Mouse (Mus musculus): ENCODE measurements around the gene Rhcg.

The Rhcg gene

GRCm38 (mm10) chr7:79617418-79617817 is at the start of gene Rhcg:
Rhcg (minus strand) TSS chr7:79617657.
- no peak for DNase-seq

DNA sequence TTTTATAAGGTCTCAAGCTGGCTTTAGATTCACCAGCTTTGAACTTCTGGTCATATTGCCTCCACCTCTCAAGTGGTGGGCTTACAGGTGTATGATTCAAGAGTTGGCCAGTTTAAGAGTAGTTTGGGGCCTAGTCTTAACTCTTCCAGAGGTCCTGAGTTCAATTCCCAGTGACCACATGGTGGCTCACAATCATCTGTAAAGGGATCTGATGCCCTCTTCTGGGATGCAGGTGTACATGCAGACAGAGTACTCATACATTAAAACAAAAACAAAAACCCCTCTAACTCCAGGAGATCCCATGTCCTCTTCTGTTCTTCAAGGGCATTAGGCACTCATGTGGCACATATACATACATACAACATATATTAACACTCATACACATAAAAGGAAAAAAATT is 49.2 kb upstream of the Rhcg start:
- DNase-seq: no peak

DNA sequence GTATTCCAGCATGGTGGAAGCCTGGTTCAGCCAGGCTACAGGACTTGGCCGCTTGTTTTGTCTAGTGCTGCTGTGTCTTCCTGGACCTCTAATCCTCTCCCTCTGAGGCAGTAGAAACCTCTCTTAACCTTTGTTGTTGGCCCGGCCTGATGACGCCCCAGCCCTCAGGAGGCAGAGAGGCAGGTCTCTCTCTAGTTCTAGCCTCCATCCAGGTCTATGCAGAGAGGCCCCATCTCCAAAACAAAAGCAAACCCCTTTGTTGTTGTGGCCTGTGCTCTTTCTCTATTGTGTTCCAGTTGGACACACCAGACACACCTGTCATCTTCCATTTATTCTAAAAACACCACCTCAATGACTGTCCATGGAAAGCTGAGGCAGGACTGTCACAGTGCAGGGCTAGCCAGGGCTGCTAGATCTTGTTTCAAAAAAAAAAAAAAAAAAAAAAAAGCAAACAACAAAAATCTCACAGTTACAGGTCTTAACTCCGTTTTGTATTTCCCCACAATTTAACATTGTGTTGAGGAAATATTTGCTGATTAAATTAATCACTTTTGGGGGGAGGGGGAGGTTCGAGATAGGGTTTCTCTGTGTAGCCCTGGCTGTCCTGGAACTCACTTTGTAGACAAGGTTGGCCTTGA is 43.9 kb upstream of the Rhcg start:
- no peak for DNase-seq

DNA sequence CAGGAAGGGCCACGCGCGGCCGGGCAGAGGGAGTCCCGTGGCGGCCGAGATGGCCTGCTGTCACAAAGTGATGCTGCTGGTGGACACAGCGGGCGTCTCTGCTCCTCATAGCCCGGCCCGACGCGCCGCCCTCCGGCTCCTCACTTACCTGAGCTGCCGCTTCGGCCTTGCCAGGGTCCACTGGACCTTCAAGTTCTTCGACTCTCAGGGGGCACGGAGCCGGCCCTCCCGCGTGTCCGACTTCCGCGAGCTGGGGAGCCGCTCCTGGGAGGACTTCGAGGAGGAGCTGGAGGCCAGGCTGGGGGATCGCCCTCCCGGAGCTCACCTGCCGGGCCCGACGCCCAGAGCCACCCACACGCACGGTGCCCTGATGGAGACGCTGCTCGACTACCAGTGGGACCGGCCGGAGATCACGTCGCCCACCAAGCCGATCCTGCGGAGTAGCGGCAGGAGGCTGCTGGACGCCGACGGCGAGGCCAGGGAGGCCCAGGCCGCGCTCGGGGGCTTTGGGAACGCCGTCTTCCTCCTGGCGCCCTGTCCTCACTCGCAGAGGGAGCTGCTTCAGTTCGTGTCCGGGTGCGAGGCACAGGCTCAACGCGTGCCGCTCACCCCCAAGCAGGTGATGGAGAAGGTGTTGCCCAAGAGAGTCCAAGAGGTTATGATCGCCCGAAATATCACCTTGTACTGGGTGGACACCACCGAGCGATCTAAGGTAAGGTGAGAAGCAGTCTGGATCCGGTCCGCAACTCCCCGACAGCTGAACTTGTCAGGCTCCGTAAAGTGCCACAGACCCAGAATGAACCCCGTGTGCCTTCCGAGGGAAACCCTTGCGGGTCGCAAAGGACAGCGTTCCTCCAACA is 43.1 kb upstream of the Rhcg start:
- no peak for DNase-seq

GRCm38 (mm10) chr7:79659578-79660290 is 42.3 kb upstream of the Rhcg start, which contains the start of gene Ticrr:
Ticrr (plus strand) TSS chr7:79660196.
- DNase-seq: peak; percentile 95

DNA sequence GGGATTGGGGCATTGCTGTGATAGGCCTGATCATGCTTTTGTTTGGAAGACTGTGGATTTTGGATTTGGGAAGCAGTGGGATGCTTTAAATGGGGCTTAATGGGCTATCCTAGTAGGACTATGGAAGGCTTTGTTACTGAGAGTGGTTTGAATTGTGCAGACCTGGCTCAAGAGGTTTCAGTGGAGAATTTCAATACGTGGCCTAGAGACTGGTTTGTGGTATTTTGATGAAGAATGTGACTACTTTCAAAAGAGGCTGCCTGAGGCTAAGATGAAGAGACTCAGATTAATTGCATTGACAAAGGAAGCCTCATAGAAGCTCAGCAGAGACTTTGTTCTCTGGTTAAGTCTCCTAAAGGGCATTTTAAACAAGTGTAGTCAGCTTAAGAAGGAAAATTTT is 37.1 kb upstream of the Rhcg start:
- no peak for DNase-seq

- no peak for DNase-seq
Measured at GRCm38 (mm10) chr7:79654185-79654584, 36.7 kb upstream of the Rhcg start.

DNA sequence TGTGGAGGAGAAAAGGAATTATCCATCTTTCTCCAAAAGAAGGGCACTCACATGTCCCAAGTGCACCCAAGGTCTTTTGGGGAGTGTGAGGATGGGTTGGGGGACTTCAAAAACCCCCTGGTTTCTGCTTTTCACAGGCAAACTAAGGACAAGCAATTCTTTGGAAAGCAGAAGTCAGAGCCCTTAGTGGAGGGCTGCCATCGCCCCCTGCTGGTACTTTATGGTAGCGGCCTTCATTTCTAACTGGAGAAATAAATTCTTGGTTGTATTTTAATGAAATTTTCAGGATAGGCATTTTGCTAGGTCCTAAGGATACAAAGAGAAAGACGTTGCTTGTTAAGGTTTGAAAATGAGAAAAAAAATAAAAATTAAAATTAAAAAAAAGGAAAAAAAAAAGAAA is 31.5 kb upstream of the Rhcg start:
- peak; percentile 50 for DNase-seq

DNA sequence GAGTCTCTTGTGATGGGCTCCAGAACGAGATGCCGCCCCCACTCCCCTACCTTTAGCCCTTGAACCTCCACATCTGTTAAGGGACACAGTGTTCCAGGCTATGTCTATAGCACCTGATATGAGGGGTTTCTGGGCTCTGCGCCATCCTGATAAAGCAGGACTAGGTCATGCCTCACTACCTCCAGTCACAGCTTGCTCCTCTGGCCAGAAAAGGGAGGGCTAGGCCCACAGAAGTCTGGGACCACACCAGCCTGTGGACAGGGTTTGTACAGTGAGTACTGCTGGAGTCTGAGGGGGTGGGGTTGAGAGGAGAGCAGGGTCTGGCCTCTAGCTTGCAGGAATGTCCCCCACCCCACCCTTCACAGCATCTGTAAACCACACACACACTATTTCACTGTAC is 29.8 kb upstream of the Rhcg start:
- DNase-seq: no peak

DNA sequence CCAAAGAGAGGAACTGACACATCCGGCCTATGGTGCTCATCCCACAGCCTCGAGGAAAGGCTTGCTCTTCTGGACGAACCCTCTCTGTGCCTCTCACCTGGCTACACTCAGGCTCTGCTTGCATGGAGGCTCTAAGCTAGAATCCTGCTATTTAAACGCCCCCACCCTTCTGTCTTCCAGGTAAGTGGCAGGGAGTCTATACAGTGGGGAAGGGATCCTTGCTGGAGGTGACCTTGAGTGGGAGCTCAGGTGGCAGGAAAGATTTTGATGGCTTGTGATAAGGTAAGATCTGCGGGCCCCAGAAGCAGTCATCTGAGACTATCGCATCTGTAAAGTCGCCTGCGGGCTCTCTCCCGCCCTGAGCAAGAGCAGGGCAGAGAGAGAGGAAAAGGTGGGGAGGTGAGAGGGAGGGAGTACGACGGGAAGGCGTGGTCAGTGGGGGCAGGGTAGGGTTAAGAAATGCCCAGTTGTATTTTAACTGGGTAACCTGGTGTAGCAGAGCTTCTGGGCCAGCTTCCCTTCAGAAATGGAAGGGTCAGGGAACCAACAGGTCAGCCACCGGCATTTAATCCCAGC is 14.4 kb upstream of the Rhcg start:
- no peak for DNase-seq

DNA sequence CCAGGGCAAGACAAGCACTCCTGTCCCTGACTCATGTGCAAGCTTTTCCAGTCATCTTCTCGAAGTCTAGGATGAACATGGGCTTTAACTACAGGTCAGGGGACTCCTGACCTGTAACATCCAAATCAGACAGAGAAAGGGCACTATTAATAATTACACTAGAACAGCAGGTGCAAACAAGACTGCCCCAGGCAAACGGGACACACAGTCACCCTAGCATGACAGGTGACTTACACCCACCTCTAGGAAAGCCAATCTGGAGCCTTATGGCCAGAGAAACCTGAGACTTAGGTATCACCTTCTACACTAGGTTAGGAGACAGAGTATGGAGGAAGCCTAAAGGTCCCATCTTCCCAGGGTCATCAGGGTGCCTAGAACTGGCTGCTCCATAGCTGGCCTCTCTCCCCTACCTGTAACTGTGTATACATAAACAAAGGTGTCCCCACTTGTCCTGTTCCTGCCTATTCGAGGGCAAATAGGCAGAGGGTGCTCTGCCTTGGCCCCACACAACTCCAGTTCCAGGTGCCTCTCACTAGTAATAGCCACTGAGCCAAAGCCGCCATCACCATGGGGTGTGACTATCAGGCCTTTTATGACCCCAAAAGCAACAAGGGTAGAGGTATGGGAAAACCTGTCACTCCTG is 10.9 kb upstream of the Rhcg start:
- DNase-seq: no peak

GRCm38 (mm10) chr7:79626170-79626569 is 8.7 kb upstream of the Rhcg start:
- DNase-seq: no peak

GRCm38 (mm10) chr7:79623086-79623485 is 5.6 kb upstream of the Rhcg start:
- no peak for DNase-seq

DNA sequence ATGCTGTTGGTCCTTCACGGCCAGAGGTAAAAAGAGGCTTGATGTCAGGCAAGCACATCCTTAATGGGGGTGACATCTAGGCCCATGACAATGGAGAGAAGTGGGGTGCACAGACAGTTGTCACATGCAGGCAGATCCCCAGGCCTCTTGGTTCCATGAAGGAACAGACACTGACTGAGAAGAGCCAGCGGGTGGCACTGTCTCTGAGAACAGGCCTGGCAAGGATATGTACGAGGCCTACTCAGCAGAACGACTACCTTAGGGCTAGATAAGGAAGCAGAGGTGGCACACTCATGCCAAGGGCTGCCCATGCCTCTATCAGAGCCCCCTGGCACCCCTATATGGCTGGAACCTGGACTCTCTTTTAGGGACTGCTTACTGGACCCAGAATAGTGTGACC is 2.0 kb upstream of the Rhcg start:
- DNase-seq: no peak

DNA sequence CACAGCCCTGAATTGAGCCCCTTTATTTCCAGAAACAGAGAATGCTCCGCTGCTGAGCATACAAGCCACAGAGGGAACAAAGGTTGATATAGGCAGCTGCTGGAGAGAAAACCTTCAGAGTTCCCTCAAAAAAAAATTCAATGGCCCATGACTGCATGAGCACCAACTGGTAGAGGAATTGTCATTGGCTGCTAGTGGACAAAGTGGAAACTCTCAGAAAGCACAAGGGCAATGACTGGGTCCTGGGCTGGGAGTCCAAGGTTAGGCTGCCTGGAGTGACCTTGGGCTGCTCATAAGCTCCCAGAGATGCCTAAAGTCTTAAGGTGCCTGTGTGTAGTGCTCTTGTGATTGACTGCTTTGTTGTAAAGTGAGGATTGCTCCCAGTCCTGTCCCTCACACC is 1.5 kb downstream of the Rhcg start:
- no peak for DNase-seq

- no peak for DNase-seq
Measured at GRCm38 (mm10) chr7:79615008-79615407, 2.4 kb downstream of the Rhcg start.

- no peak for DNase-seq
Measured at GRCm38 (mm10) chr7:79613314-79613713, 4.1 kb downstream of the Rhcg start.

GRCm38 (mm10) chr7:79612783-79613182 is 4.7 kb downstream of the Rhcg start:
- peak; percentile 63 for DNase-seq

- no peak for DNase-seq
Measured at GRCm38 (mm10) chr7:79611901-79612300, 5.6 kb downstream of the Rhcg start.

- DNase-seq: no peak
Measured at GRCm38 (mm10) chr7:79607263-79607921, 10.1 kb downstream of the Rhcg start.

- no peak for DNase-seq
Measured at GRCm38 (mm10) chr7:79606766-79607165, 10.7 kb downstream of the Rhcg start.

- no peak for DNase-seq
Measured at GRCm38 (mm10) chr7:79602006-79602405, 15.5 kb downstream of the Rhcg start.

Measured in right cerebral cortex, adult 18-20 months (tissue).